Mouse (Mus musculus) cortical plate, adult 2 months (tissue): ENCODE measurements around the gene Gab2.

Source experiments
- CTCF ChIP-seq: fragments of 200-500 bp; IDR thresholded peaks from 2 replicates; pipeline ENCODE4 v1.5.1; 2011; ENCODE audit warnings: mild to moderate bottlenecking, control low read depth, low read length; ENCODE audit not compliant: insufficient read depth; ENCODE audit errors: extremely low read depth
- POLR2A ChIP-seq: fragments of 200-500 bp; IDR thresholded peaks from 2 replicates; pipeline ENCODE4 v1.6.1; 2011; ENCODE audit warnings: mild to moderate bottlenecking, low read length, control low read depth; ENCODE audit not compliant: insufficient read depth; ENCODE audit errors: extremely low read depth

- TF ChIP-seq POLR2A (no peak), CTCF (no peak)
Measured at GRCm38 (mm10) chr7:97356875-97357276, 275.5 kb downstream of the Gab2 start.
